Mouse (Mus musculus) common myeloid progenitor, adult 5-6 weeks (primary cell): ENCODE data around the gene Ppp1r12b. TPM values are rescaled to one million over a fixed set of nuclear protein-coding genes. Genes with fewer than 3 reads are reported as not detected.
A peak's percentile ranks its signal among the peaks of the same experiment; 100 is the strongest.

Source experiments
- ATAC-seq: replicated peaks from 2 replicates; pipeline ENCODE4 v1.8.0; 2016; ENCODE audit warnings: low read depth, mild to moderate bottlenecking, moderate TSS enrichment, inconsistent platforms; ENCODE audit not compliant: poor library complexity, severe bottlenecking
- total RNA-seq: library from RNA; stranded (forward); fragments of 200-1000, 187-1606 nt; gene quantifications from 2 replicates; pipeline ENCODE4 v1.2.3, GENCODE M21; 2017

Gene Ppp1r12b
- 7.3 and 9.0 TPM in 2 replicates for total RNA-seq

- ATAC-seq = peak; percentile 99
Observed at GRCm38 (mm10) chr1:134955637-134956176, at the start of gene Ppp1r12b. TSS of gene Ppp1r12b (minus strand) at chr1:134955942.

GRCm38 (mm10) chr1:135003346-135003745 is 47.6 kb upstream of the Ppp1r12b start:
- ATAC-seq = no peak

GRCm38 (mm10) chr1:135000527-135000926 is 44.8 kb upstream of the Ppp1r12b start:
- peak; percentile 90 for ATAC-seq

GRCm38 (mm10) chr1:134998231-134998630 is 42.5 kb upstream of the Ppp1r12b start:
- no peak for ATAC-seq

GRCm38 (mm10) chr1:134997568-134997967 is 41.8 kb upstream of the Ppp1r12b start:
- ATAC-seq = no peak

- no peak for ATAC-seq
Observed at GRCm38 (mm10) chr1:134996471-134996870, 40.7 kb upstream of the Ppp1r12b start.

- ATAC-seq = 0 out of 2 replicates have a peak, but pooled peaks have one; percentile 34
Observed at GRCm38 (mm10) chr1:134995954-134996353, 40.2 kb upstream of the Ppp1r12b start.

GRCm38 (mm10) chr1:134995437-134995836 is 39.7 kb upstream of the Ppp1r12b start:
- no peak for ATAC-seq

- ATAC-seq = no peak
Observed at GRCm38 (mm10) chr1:134994739-134995138, 39.0 kb upstream of the Ppp1r12b start.

- ATAC-seq = no peak
Observed at GRCm38 (mm10) chr1:134992046-134992645, 36.4 kb upstream of the Ppp1r12b start.

GRCm38 (mm10) chr1:134989372-134989771 is 33.6 kb upstream of the Ppp1r12b start:
- peak; percentile 70; the same call in 1 of the 2 replicates for ATAC-seq

- no peak for ATAC-seq
Observed at GRCm38 (mm10) chr1:134987962-134988341, 32.2 kb upstream of the Ppp1r12b start.

- ATAC-seq = peak; percentile 36
Observed at GRCm38 (mm10) chr1:134987173-134987961, 31.6 kb upstream of the Ppp1r12b start.

GRCm38 (mm10) chr1:134972920-134973319 is 17.2 kb upstream of the Ppp1r12b start:
- no peak for ATAC-seq

- ATAC-seq = no peak
Observed at GRCm38 (mm10) chr1:134965430-134965829, 9.7 kb upstream of the Ppp1r12b start.

GRCm38 (mm10) chr1:134962821-134963220 is 7.1 kb upstream of the Ppp1r12b start:
- ATAC-seq = peak; percentile 39; the same call in 1 of the 2 replicates

- peak; percentile 99 for ATAC-seq
Observed at GRCm38 (mm10) chr1:134962053-134962803, 6.5 kb upstream of the Ppp1r12b start, which contains the start of gene Ube2t. TSS of gene Ube2t (plus strand) at chr1:134962565.

- no peak for ATAC-seq
Observed at GRCm38 (mm10) chr1:134960634-134961033, 4.9 kb upstream of the Ppp1r12b start.

GRCm38 (mm10) chr1:134955050-134955636 is 599 bp downstream of the Ppp1r12b start:
- no peak for ATAC-seq

GRCm38 (mm10) chr1:134949946-134950345 is 5.8 kb downstream of the Ppp1r12b start:
- no peak for ATAC-seq
